Mouse (Mus musculus) urinary bladder, adult 2 months (tissue): ENCODE results near the gene Igfbp4. TPM values are rescaled to one million over a fixed set of nuclear protein-coding genes. Genes with fewer than 3 reads are reported as not detected.

Experiments used
- DNase-seq: peaks from one replicate; pipeline ENCODE4 v3.0.0; 2022; ENCODE audit warnings: low spot score
- polyA plus RNA-seq: library from polyadenylated mRNA; depleted of rRNA; stranded (reverse); fragments of >200 nt; gene quantifications from 2 replicates; pipeline ENCODE4 v1.2.3, GENCODE M21; 2012

Gene Igfbp4
- polyA plus RNA-seq, 1 experiment = 248 TPM

DNA sequence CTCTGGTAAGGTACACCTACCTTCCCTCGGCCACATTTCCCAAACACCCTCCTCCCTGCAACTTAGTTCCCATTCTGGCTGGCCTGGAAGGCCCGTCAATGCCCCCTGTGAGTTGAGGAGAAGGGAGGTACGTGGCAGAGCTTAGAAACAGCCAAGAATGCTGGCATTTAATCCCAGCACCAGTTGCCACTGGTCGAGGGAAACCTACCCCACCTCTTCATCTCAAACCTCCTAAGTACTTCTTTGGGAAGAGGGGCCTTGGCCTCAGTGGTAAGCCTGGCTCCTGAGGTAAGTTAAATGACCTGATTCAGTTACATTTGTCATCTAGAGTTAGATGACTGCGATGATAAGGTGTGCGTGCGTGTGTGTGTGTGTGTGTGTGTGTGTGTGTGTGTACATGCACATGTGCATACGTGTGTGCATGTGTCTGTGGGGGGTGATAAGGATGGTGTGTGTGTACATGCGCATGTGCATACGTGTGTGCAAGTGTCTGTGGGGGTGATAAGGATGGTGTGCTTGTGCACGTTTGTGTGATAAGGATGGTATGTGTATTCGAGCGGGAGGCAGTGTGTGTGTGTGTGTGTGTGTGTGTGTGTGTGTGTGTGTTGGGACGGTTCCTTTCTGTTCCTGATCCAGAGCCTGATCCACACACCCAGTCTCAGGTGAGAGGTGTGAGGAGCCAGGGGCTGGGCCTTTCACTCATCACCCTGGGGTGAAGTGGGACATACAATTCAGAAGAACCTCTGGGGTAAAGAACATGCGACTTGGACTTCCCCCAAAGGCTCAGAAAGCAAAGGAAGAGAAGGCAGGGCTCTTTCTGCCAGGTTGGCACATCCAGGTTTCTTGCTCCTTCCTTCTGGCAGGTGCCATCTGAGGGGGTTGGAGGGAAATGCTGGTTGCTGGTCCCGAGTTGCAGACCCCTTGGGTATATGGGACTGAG, 1.1 kb downstream of the Igfbp4 start:
- no peak for DNase-seq

DNA sequence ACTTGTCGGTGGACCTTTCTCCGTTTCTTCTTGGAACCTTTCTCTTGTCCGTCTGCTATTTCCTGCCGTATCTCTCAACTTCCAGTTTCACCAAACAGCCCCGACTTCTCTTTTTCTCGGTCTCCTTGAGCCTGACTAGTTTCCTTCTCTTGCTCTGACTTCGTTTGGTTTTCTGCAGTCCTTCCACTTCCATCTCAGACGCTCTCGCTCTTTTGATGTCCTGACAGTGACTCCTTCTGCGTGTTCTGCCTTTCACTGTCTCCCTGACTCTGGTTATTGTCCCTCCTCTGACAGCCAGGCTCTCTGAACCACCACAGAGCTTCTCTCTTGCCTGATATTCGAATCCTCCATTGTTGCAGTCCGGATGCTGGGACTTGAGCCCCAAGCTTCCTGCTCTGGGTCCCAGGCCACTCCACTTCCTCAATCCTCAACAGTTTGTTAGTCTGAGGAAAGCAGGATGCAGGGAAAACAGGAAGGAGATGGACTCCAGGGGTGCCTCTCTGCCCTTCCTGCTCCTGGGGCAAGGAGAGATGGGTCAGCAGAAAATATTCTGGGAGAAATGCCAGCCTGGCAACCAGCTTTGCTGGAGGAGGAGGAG, 1.9 kb downstream of the Igfbp4 start:
- DNase-seq = no peak

DNA sequence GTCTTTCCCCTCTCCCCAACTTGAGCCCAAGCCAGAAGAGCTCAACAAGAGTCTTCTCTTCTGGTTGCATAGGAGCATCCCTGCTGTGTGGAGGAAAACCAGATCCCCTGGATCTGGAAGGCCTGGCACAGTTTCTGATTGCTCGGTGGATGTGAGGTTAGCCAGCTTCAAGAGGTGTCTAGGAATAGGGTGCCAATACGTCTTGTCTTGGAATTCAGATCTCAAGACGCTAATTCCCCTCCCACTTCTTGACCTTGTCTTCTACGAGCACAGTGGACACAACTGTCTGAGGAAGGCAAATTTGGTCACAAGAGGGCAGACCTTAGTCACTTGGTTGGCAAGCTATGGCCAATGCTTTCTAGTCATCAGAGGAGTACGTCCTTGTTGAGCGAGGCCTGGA, 2.6 kb downstream of the Igfbp4 start:
- no peak for DNase-seq

DNA sequence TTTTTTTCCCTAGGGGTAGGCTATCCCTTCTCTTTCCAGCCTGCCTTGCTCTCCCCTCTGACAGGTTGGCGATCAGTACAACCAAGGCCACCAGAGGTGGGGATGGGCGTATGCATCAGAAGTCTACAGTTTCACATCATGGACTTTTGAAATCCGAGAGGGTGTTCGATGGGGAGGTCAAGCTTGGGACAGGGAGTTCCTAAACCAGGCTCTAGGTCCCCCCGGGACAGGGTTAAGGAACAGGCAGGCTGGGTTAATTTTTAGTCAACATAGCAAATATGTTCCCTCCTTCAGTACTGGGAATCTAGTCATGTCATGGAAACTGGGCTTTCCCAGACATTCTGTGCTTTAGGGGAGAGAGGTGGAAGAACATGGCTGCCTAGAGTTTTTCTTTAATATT, 3.3 kb downstream of the Igfbp4 start:
- DNase-seq = no peak

DNA sequence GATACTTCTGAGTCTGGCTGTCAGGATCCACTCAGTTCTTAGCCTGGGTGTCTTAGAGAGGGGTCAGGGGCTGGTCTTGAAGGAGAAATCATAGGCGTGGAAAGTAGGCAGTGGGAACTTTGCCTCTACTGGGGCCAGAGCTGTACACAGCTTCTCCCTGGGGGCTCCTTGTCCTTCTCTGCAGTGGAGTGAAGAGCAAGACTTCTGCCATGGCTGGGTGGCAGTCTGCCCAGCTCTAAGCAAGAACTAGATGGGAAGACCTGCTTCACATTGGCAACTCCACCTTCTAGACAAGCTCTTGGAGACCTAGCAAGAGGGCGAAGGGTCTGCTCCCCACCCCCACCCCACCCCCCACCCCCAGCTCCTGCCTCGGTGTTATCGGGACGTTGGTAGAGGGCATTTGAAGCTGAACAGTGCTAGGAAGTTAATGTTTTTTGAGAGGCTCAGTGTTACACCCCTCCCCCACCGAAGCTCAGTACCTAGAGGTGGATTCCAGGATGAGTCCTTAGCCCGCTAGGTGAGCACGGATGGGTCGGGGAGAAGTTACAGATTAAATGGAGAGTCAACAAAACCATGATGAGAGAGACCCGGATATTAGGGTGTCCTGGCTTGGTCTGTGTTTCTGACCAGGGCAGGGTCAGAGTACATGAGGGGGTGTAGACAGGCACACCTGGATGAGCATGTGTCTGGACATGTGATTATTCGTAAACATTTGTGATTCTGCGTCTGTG, 4.3 kb downstream of the Igfbp4 start:
- DNase-seq = no peak

DNA sequence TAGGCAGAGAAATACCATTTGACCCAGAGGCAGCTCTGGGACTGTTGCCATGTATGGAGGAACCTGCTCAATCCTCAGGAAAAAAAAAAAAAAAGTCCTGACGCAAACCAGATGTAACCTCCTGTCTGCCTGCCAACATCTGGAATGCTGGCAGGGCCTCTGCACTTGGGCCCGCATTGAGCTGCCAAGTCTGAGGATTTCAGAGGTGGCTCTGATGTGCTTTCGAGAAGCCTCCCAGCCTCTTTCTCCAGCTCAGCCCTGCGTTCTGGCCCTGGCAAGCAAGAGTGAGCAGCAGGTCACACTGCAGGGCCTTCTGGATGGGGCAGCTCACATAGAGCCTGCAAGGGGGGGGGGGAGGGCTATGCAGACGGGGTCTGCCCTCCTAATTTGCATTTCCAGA, 6.1 kb downstream of the Igfbp4 start:
- DNase-seq = no peak

DNA sequence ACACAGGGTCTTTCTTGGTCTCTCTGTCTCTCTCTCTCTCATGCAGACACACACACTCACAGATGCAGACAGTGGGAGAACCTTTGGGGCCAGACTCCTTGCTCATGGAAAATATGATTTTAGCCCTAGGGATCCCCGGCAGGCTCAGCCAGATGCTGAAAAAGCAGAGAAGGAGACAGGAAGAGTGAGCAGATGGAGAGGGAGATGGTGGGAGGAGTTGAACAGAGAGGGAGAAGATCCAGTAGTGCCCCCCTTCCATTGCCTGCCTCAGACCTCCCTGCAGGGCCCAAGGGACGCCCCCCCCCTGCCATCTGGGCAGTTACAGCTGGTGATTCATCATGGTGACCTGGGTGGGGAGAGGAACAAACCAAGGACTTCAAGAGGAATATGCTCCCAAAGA, 6.6 kb downstream of the Igfbp4 start:
- DNase-seq = no peak

DNA sequence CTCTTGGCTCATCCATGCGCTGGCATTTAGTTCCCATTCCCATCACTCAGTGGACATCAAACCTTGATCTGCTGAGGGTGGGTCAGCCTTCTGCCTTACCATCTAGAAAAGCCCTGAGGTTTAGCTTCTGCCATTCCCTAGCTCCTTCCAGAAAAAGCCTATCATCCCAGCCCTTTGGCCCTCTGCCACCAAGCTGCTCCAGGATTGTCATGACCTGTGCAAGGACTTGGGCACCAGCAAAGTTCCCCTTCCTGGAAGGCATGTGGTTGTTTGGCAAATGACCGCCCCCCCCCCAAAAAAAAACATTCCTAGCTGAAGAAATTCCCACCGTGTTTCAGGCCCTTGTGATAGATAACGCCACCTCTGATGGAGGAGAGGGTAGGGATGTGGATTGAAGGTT, 14.1 kb downstream of the Igfbp4 start:
- no peak for DNase-seq

DNA sequence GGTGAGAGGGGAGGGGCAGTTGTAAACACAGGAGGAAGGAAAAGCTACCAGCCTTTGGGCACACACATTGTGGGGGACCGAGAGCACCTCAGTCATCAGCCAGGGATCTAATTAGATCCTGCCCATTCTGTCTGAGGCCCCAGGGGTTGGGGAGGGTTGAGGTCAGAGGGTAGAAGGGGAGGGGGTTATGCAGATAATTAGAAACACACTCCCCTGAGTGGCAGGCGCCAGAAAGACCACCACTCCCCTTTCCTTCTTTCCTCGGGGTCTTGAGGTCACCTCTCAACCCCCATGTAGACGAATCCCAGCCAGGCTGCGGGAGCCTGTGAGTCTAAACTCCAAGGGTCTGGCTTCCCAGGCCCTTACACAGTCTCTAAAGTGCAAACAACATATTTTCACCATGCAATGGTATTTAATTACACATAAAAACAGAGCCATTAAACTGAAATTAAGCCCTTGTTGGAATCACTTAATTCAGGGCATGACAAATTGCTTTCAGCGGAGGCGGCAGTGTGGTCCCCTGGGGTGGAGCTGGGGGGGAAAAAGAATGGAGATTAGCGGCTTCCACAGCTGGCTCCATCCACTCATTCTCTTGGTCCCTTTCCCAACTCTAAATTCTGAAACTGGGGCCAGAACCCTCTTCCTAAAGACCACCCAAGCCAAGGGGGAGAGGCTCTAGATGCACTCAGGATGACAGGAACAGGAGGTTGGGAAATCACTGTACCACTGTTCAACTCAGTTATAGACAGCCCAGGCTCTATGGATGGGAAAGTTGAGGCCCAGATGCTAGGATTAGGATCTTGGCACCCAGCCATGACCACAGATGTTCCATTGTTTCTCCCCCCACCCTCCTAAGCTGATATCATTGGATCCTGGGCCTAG, 14.8 kb downstream of the Igfbp4 start:
- DNase-seq = no peak

DNA sequence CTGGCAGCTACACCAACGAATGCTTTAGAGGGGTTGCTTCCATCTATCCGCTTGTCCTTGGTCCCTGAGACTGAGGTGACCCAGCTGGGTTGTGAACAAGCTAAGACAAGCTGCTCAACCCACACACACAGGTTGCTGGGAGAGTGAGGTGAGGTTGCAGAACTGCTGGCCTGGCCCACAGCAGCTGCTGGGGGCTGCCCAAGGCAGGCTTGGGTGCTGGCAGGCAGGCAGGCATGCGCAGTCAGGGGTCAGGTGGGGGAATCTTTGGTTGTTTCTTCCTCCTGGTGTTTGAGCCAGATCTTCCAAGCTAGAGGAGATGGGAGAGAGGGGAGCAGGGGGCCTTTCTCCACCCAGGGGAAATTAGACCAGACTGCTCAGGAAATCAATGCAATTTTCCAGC, 19.4 kb downstream of the Igfbp4 start:
- no peak for DNase-seq

DNA sequence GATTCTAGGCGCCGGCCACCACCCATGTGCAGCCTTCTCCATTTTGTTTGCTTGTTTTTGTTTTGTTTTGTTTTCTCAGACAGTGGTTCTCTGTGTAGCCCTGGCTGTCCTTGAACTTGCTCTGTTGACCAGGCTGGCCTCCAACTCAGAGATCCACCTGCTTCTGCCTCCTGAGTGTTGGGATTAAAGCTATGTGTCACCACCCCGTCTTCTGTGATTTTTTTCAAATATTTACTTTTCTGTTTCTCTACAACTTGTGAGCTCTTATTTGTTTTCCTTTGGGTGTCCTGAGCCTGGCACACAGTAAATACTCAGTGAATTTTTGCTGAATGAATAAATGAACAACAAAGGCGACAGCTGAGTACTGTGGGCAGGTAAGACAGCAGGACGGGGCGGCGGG, 21.6 kb downstream of the Igfbp4 start:
- no peak for DNase-seq

DNA sequence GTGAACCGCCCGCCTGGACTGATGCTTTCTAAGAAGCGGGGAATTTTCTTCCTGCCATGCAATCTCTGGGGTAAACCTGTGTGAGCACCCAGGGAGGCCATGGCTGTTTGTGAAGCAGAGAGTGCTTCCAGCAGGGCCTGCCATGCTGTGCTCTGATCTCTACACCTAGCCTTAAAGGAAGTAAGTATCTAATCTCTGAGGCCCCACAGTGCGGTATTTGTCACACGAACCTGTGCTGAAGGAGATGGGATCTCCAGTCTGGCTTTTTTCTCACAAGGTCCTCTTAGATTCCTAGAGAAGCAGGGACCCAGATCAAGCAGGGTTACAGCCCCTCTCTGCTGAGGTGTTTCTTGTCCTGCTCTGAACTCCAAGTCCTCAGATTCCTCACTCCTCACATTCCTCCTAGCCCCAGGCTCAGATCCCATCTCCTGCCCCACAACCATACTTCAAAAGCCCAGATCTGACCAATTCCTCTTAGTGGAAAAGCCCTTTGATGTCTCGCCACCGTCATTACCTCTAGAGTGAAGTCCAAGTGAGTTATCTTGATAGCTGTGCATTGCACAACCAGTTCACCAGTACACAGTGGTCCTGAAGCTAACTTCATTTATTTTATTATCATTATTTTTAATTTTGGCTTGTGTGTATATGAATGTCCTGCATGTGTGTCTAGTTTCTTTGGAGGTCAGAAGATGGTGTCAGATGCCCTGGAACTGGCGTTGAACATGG, 22.5 kb downstream of the Igfbp4 start:
- no peak for DNase-seq

DNA sequence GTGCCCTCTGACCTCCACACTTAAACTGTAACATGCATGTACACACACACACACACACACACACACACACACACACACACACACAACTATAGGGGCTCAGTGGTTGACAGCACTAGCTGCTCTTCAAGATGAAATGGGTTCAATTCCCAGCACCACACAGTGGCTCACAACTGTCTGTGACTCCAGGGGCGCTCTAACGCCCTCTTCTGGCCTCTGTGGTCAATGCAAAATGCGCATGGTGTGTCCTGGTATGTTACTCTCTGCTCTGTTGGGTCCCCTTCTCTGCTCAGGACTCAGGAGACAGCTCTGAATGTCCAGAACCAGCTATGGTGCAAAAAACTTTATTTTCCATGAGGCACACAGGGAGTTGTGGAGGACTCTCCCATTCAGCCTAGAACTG, 24.3 kb downstream of the Igfbp4 start:
- no peak for DNase-seq

DNA sequence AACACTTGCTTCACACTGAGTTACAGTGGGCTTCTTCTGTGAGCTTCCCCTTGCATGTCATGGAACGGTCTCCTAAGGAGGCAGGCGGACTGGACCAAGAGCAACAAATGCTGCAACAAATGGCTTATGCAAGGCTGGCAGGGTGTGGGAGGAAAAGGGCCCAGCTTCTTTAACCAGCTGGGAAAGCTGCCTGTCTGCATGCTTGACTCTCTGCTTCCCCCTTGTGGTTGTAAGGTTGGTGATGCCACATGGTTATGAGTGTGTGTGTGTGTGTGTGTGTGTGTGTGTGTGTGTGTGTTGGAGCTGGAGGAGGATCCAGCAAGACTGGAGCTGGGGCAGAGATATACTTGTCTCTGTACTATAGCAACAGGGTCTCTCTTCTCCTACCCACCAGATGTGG, 24.9 kb downstream of the Igfbp4 start:
- no peak for DNase-seq

DNA sequence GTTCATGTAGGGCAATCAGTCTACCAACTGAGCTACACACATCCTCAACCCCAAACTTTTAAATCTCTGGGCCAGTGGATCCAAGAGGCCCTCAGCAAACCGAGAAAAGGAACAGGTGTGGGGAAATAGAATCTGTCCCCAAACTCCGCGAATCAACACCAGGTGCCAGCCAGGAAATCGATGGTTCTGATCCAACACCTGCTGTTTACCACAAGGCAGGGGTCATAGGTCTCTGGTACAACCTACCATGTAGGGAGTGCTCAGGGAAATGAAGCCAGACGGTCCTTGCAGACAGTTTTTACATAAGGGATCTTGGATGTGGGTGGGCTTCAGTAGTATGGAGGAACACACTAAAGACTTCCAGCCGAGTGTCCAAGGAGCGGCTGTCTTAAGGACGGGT, 26.5 kb downstream of the Igfbp4 start:
- no peak for DNase-seq

DNA sequence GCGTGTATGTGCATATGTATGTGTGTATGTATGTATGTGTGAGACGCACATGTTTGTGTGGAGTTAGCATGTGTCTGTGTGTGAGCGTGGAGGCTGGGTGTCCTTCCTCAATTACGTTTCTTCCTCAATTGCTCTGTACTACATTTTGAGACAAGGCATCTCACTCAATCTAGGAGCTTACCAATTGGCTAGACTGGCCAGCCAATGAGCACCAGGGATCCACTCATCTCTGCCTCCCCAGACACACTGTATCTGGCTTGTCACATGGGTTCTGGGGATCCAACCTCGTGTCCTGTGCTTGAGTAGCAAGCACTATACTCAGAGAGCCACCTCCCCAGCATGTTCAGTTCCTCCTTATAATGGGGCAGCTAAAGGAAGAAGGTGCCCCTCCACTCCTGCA, 27.4 kb downstream of the Igfbp4 start:
- no peak for DNase-seq

DNA sequence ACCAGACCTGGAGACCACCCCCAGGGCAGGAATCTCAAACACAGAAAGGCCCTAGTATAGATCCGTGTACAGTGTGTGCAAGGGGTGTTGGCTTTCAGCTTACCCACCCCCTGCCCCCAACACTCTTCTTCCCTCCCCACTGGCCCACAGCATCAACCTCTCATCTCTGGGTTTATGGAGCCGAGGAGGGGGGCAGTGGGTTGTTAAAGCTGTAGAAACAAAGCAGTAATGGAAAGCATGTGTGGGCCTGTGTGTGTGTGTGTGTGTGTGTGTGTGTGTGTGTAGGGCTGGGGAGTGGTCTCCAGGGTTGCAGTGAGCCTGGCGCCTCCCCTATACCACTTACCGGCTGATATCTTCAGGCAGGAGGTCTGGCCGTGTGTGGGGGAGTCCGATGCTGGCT, 30.8 kb downstream of the Igfbp4 start:
- no peak for DNase-seq

DNA sequence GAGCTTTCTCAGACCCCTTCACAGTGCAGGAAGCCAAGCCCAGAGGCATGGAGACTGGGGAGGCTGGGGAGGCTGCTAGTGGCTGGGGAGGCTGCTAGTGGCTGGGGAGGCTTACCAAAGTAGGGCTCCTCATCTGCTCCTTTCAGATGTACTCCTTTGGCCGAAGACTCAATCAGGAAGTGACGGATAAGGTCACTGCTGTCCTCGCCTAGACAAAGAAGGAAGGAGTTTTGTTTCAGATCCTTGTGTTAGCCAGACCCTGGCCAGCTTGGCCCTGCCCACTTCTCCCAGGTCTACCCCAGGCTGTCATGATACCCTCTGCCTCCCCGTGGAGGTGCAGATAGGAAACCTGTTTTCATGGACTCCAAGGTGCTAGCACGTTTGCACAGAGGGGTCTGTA, 32.7 kb downstream of the Igfbp4 start:
- no peak for DNase-seq

DNA sequence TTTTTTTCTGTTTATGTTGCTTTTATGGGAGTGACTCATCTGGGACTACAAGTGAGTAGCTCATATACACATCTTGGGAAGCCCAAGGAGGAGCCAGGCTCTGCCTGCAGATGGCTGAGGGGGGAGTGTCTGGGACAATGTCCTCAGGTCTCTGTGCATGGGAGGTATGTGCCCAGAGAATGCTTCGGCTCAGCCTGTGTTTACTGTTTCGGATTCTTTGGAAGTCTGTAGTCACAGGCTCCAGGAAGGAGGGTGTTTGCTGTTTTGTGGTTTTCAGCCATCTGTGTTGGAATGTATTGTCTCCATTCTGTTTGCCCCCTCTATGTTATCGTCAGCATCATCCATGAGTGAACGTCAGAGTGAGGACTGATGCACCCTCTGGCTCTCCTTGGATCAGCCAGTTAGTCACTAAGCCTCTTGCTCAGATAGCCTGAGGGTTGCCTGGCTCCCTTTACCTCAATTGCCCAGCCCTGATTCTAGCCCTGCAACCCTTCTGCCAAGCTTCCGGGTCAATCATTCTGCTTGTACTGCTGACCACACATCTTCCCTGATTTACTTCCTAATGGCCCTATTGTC, 35.8 kb downstream of the Igfbp4 start:
- DNase-seq = no peak

DNA sequence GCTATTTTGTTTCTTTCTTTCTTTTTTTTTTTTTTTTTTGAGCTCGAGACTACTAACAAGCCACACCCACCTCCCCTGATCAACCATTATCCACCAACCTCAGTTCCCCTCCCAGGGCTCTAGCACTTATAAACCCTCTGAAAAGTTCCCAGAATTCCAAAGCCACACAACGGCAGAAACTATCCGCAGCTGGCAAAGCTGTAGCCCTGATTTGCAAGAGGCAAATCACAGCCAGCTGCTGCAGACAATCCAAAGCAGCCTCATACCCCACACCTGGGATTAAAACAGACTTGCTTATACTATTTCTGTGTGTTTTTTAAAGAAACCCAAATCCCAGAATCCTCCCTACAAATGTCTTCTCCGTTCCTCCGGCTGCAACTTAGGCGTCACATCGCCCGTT, 36.8 kb downstream of the Igfbp4 start:
- DNase-seq = no peak
